Mouse (Mus musculus): ENCODE measurements around the gene Sync. TPM values are rescaled to one million over a fixed set of nuclear protein-coding genes. Genes with fewer than 3 reads are reported as not detected.

The Sync gene
- polyA plus RNA-seq (2014; fragmentation: Illumina TruSeq; extraction: RNeasy Lipid Tissue Mini Kit (QIAGEN cat#74804); ENCODE audit: low read depth, low replicate concordance) = not detected

GRCm38 (mm10) chr4:129287472-129287981 lies at the start of gene Sync:
Sync (plus strand) TSS chr4:129287617.

GRCm38 (mm10) chr4:129261196-129261595 lies 26.2 kb upstream of the Sync start, which contains the start of gene C77080:
C77080 (minus strand) TSS chr4:129261404.

GRCm38 (mm10) chr4:129335216-129336074 lies 48.0 kb downstream of the Sync start, which contains the start of the genes Rbbp4 and Zbtb8os:
Rbbp4 (minus strand) TSS chr4:129335370.
Zbtb8os (plus strand) TSS chr4:129335695.

Other genes with a start within 250 kb of the Sync start
- 7.5 TPM for gene Rnf19b, start 229.3 kb upstream of the Sync start, polyA plus RNA-seq (2014; fragmentation: Illumina TruSeq; extraction: RNeasy Lipid Tissue Mini Kit (QIAGEN cat#74804); ENCODE audit: low read depth, low replicate concordance)
- not detected for gene Tmem54, start 182.1 kb upstream of the Sync start, polyA plus RNA-seq (2014; fragmentation: Illumina TruSeq; extraction: RNeasy Lipid Tissue Mini Kit (QIAGEN cat#74804); ENCODE audit: low read depth, low replicate concordance)
- 0.76 TPM for gene Hpca, start 165.6 kb upstream of the Sync start, polyA plus RNA-seq (2014; fragmentation: Illumina TruSeq; extraction: RNeasy Lipid Tissue Mini Kit (QIAGEN cat#74804); ENCODE audit: low read depth, low replicate concordance)
- 2.0 TPM for gene Fndc5, start 150.6 kb upstream of the Sync start, polyA plus RNA-seq (2014; fragmentation: Illumina TruSeq; extraction: RNeasy Lipid Tissue Mini Kit (QIAGEN cat#74804); ENCODE audit: low read depth, low replicate concordance)
- 55.9 TPM for gene S100pbp, start 97.9 kb upstream of the Sync start, polyA plus RNA-seq (2014; fragmentation: Illumina TruSeq; extraction: RNeasy Lipid Tissue Mini Kit (QIAGEN cat#74804); ENCODE audit: low read depth, low replicate concordance)
- 11.2 TPM for gene Yars, start 97.9 kb upstream of the Sync start, polyA plus RNA-seq (2014; fragmentation: Illumina TruSeq; extraction: RNeasy Lipid Tissue Mini Kit (QIAGEN cat#74804); ENCODE audit: low read depth, low replicate concordance)
- gene C77080, start 26.2 kb upstream of the Sync start, polyA plus RNA-seq (2014; fragmentation: Illumina TruSeq; extraction: RNeasy Lipid Tissue Mini Kit (QIAGEN cat#74804); ENCODE audit: low read depth, low replicate concordance) = 0.76 TPM
- 217 TPM for gene Rbbp4, start 47.8 kb downstream of the Sync start, polyA plus RNA-seq (2014; fragmentation: Illumina TruSeq; extraction: RNeasy Lipid Tissue Mini Kit (QIAGEN cat#74804); ENCODE audit: low read depth, low replicate concordance)
- gene Zbtb8os, start 48.1 kb downstream of the Sync start, polyA plus RNA-seq (2014; fragmentation: Illumina TruSeq; extraction: RNeasy Lipid Tissue Mini Kit (QIAGEN cat#74804); ENCODE audit: low read depth, low replicate concordance) = 174 TPM
- gene Zbtb8a, start 90.5 kb downstream of the Sync start, polyA plus RNA-seq (2014; fragmentation: Illumina TruSeq; extraction: RNeasy Lipid Tissue Mini Kit (QIAGEN cat#74804); ENCODE audit: low read depth, low replicate concordance) = 0.99 TPM
- gene Zbtb8b, start 153.2 kb downstream of the Sync start, polyA plus RNA-seq (2014; fragmentation: Illumina TruSeq; extraction: RNeasy Lipid Tissue Mini Kit (QIAGEN cat#74804); ENCODE audit: low read depth, low replicate concordance) = not detected
- 20.8 TPM for gene Bsdc1, start 174.0 kb downstream of the Sync start, polyA plus RNA-seq (2014; fragmentation: Illumina TruSeq; extraction: RNeasy Lipid Tissue Mini Kit (QIAGEN cat#74804); ENCODE audit: low read depth, low replicate concordance)
- gene Tssk3, start 203.4 kb downstream of the Sync start, polyA plus RNA-seq (2014; fragmentation: Illumina TruSeq; extraction: RNeasy Lipid Tissue Mini Kit (QIAGEN cat#74804); ENCODE audit: low read depth, low replicate concordance) = not detected
- gene Fam229a, start 203.6 kb downstream of the Sync start, polyA plus RNA-seq (2014; fragmentation: Illumina TruSeq; extraction: RNeasy Lipid Tissue Mini Kit (QIAGEN cat#74804); ENCODE audit: low read depth, low replicate concordance) = not detected
- 47.1 TPM for gene Marcksl1, start 226.0 kb downstream of the Sync start, polyA plus RNA-seq (2014; fragmentation: Illumina TruSeq; extraction: RNeasy Lipid Tissue Mini Kit (QIAGEN cat#74804); ENCODE audit: low read depth, low replicate concordance)